ENCODE assay signal across 12 mouse cellular contexts in genomic region chr11:84351150-84351549, GRCm38 (mm10).
DNase-seq lines count a peak whose midpoint lies in the region; ATAC-seq and TF ChIP-seq lines count a peak whose summit lies in the region.
"Had no signal": no experiment of that assay in that cellular context is flagged by ENCODE, and none has a peak within 500 bp of the region (broad histone marks: within the 10 kb centered on the region; RNA-seq: fewer than 3 reads in every experiment).

No protein-coding gene starts in this region.

- 98% methylated on average over 1 of the region's 1 CpGs for WGBS in midbrain, embryonic 13.5 days
- WGBS in midbrain, embryonic 15.5 days: 94% methylated on average over 1 of the region's 1 CpGs
- WGBS in liver, embryonic 14.5 days (ENCODE audit: insufficient replicate concordance): 8% methylated on average over 1 of the region's 1 CpGs
- WGBS in small intestine, adult 2 months: 80% methylated on average over 1 of the region's 1 CpGs

- H3K27me3 ChIP-seq in midbrain, embryonic 13.5 days: no peaks in the 10 kb centered on the region
- no peaks in the 10 kb centered on the region for H3K27me3 ChIP-seq in midbrain, embryonic 15.5 days (replicated peaks)
- H3K27me3 ChIP-seq in liver, embryonic 14.5 days (ENCODE audit: control insufficient read depth, insufficient read depth, low read length): no peaks in the 10 kb centered on the region
- H3K27me3 ChIP-seq in small intestine, adult 2 months (ENCODE audit: control insufficient read depth, insufficient read depth, low read length): no peaks in the 10 kb centered on the region

- 0 out of 2 replicates have a peak, but pooled peaks have one; percentile 25 for TF ChIP-seq EP300 in liver, embryonic 14.5 days (IDR thresholded peaks at IDR 0.05; ENCODE audit: low read depth)

- no peak for TF ChIP-seq CTCF in bone marrow macrophage, adult 2 months (IDR thresholded peaks at IDR 0.05; ENCODE audit: low read depth, low read length)
- no peak for TF ChIP-seq CTCF in liver, embryonic 14.5 days (IDR thresholded peaks at IDR 0.05; ENCODE audit: low read depth)
- TF ChIP-seq CTCF in small intestine, adult 2 months (IDR thresholded peaks at IDR 0.05; ENCODE audit: extremely low read depth, insufficient read length, insufficient replicate concordance, low read depth, low read length): no peak

- no peak for ATAC-seq in midbrain, embryonic 13.5 days
- ATAC-seq in midbrain, embryonic 15.5 days (replicated peaks): no peak
- peak; percentile 91 for ATAC-seq in liver, embryonic 14.5 days (ENCODE audit: insufficient read depth)

- no peaks in the 10 kb centered on the region for H3K9me3 ChIP-seq in midbrain, embryonic 13.5 days
- H3K9me3 ChIP-seq in midbrain, embryonic 15.5 days: no peaks in the 10 kb centered on the region
- no peaks in the 10 kb centered on the region for H3K9me3 ChIP-seq in liver, embryonic 14.5 days (ENCODE audit: control insufficient read depth, low read length)
- H3K9me3 ChIP-seq: limb, embryonic 10.5 days had no signal

- H3K36me3 ChIP-seq in midbrain, embryonic 13.5 days: no peaks in the 10 kb centered on the region
- H3K36me3 ChIP-seq in midbrain, embryonic 15.5 days (replicated peaks): no peaks in the 10 kb centered on the region
- no peaks in the 10 kb centered on the region; the same call in 1 of the 2 replicates for H3K36me3 ChIP-seq in liver, embryonic 14.5 days (replicated peaks; ENCODE audit: control insufficient read depth, insufficient read depth, low read depth)
- 0 out of 2 replicates have a peak, but pooled peaks cover 1% of the 10 kb centered on the region for H3K36me3 ChIP-seq in small intestine, adult 2 months (ENCODE audit: control insufficient read depth, insufficient read depth, low read length)

- peak overlapping the region; percentile 0; the same call in 1 of the 2 replicates for H3K27ac ChIP-seq in midbrain, embryonic 13.5 days
- H3K27ac ChIP-seq in midbrain, embryonic 15.5 days: no peak overlapping the region
- H3K27ac ChIP-seq in bone marrow macrophage, adult 2 months (ENCODE audit: insufficient read depth, low read depth, low read length): peak overlapping the region; percentile 81
- H3K27ac ChIP-seq in liver, embryonic 14.5 days: no peak overlapping the region
- H3K27ac ChIP-seq in small intestine, adult 2 months (ENCODE audit: insufficient read depth, low read depth, low read length): 0 out of 2 replicates have a peak overlapping the region, but pooled peaks have one; percentile 27
- H3K27ac ChIP-seq: kidney, postnatal 0 days; limb, embryonic 10.5 days had no signal

- peaks cover 41% of the 10 kb centered on the region for H3K4me1 ChIP-seq in midbrain, embryonic 13.5 days (replicated peaks)
- peaks cover 32% of the 10 kb centered on the region for H3K4me1 ChIP-seq in midbrain, embryonic 15.5 days
- peaks cover 27% of the 10 kb centered on the region for H3K4me1 ChIP-seq in bone marrow macrophage, adult 2 months (ENCODE audit: control insufficient read depth, insufficient read depth, low read length)
- peaks cover 9 to 13% of the 10 kb centered on the region in 2 experiments; a peak in 3 of 4 replicates for H3K4me1 ChIP-seq in liver, embryonic 14.5 days (replicated peaks; ENCODE audit: control insufficient read depth in 2 of 2, insufficient read depth in 2 of 2, low read length in 1 of 2)
- H3K4me1 ChIP-seq in small intestine, adult 2 months (ENCODE audit: control insufficient read depth, insufficient read depth, insufficient read length, low read length): peaks cover 6% of the 10 kb centered on the region; the same call in 1 of the 2 replicates
- H3K4me1 ChIP-seq: limb, embryonic 10.5 days had no signal

- H3K4me2 ChIP-seq in midbrain, embryonic 13.5 days (replicated peaks): no peak overlapping the region
- H3K4me2 ChIP-seq in midbrain, embryonic 15.5 days: no peak overlapping the region
- peak overlapping the region; percentile 13; the same call in 1 of the 2 replicates for H3K4me2 ChIP-seq in liver, embryonic 14.5 days (ENCODE audit: low read depth)
- H3K4me2 ChIP-seq: heart, embryonic 11.5 days had no signal

- no peak for TF ChIP-seq POLR2A in bone marrow macrophage, adult 2 months (IDR thresholded peaks at IDR 0.05; ENCODE audit: borderline replicate concordance, low read depth, low read length)
- TF ChIP-seq POLR2A in small intestine, adult 2 months (IDR thresholded peaks at IDR 0.05; ENCODE audit: low read depth, low read length): no peak

- peak; percentile 28 to 36 (median 34) for DNase-seq in liver, embryonic 14.5 days (ENCODE audit: low read depth in 3 of 3, low spot score in 3 of 3)
- no peak for DNase-seq in ovary, postnatal 36 days (ENCODE audit: low spot score)
- DNase-seq in thymus, postnatal 36 days: no peak
- DNase-seq: layer of hippocampus, adult 9-11 months; right cerebral cortex, adult 18-20 months had no signal

- no peak overlapping the region for H3K4me3 ChIP-seq in midbrain, embryonic 13.5 days (replicated peaks)
- no peak overlapping the region for H3K4me3 ChIP-seq in midbrain, embryonic 15.5 days
- H3K4me3 ChIP-seq in bone marrow macrophage, adult 2 months (ENCODE audit: insufficient read depth, low read length): no peak overlapping the region
- no peak overlapping the region for H3K4me3 ChIP-seq in liver, embryonic 14.5 days (ENCODE audit: insufficient read depth in 1 of 2, low read depth in 2 of 2, low read length in 2 of 2)
- no peak overlapping the region for H3K4me3 ChIP-seq in small intestine, adult 2 months (ENCODE audit: low read depth, low read length)
- H3K4me3 ChIP-seq: limb, embryonic 10.5 days had no signal

- H3K9ac ChIP-seq in midbrain, embryonic 13.5 days (replicated peaks): no peak overlapping the region
- H3K9ac ChIP-seq in midbrain, embryonic 15.5 days: no peak overlapping the region
- H3K9ac ChIP-seq in liver, embryonic 14.5 days (replicated peaks): no peak overlapping the region

Comparison
In these comparisons a context has a peak if more than half of its experiments do, and no peak if none do; other contexts are left out.
1. H3K27ac ChIP-seq: peak in midbrain, embryonic 13.5 days (single experiment), bone marrow macrophage, adult 2 months (single experiment) and small intestine, adult 2 months (single experiment); none in midbrain, embryonic 15.5 days (single experiment) and liver, embryonic 14.5 days (single experiment).
2. DNase-seq: peak in liver, embryonic 14.5 days (3 of 3); none in ovary, postnatal 36 days (single experiment) and thymus, postnatal 36 days (0 of 2).